ENCODE assay signal across 8 mouse cellular contexts in the genomic region with DNA sequence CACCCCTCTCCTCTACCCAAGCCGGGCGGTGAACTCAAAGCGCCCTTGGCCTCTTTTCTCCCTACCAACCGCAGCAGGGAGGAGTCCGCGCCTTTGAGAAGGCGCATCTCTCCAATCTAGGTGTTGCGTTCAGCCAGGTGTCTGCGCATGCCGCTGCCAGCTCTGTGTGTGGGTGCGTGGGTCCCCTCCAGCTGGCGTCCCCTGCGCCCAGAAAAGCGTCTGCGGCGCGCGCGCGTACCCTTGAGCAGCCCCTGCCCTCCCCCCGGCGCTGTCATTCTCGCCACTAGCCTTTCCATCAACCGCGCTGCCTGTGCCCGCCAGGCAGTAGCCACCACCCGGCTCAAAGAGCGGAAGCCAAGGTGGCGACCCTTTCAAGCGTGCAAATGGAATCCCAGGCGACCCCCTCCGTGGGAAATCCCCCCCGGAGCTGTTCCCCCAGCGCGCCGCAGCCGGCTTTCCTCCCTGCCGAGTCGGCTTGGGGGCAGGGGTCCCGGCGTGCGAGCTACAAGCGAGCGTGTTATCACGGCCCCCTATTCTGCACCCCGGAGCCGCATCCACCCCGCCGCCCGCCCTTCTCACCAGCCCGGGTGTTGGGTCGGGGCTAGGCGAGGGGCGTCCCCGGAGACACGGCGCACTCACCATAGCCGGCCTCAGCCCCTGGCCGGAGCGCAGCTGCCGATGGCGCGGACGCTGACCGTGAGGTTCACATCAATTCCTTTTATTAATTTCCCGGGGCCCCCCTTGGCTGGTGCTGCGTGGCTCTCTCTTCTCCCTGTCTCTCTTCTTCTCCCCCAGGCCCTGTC. TPM values are rescaled to one million over a fixed set of nuclear protein-coding genes. Genes with fewer than 3 reads are reported as not detected.
A peak's percentile ranks its signal among the peaks of the same experiment; 100 is the strongest.
DNase-seq lines count a peak whose midpoint lies in the region; ATAC-seq lines count a peak whose summit lies in the region.

No protein-coding gene starts in this region.

- peak overlapping the region; percentile 97 for H3K4me2 ChIP-seq in hindbrain, embryonic 13.5 days
- H3K4me2 ChIP-seq in limb, embryonic 12.5 days: peak overlapping the region; percentile 97
- peak overlapping the region; percentile 90 for H3K4me2 ChIP-seq in neural tube, embryonic 12.5 days (replicated peaks)

- H3K27me3 ChIP-seq in embryonic facial prominence, embryonic 10.5 days (replicated peaks; ENCODE audit: low read depth, poor library complexity, severe bottlenecking): peaks cover 77% of the 10 kb centered on the region
- peaks cover 59% of the 10 kb centered on the region for H3K27me3 ChIP-seq in hindbrain, embryonic 13.5 days
- peaks cover 49% of the 10 kb centered on the region for H3K27me3 ChIP-seq in limb, embryonic 12.5 days
- peaks cover 29% of the 10 kb centered on the region; the same call in 1 of the 2 replicates for H3K27me3 ChIP-seq in neural tube, embryonic 12.5 days (replicated peaks)

- peak overlapping the region; percentile 93 for H3K4me3 ChIP-seq in embryonic facial prominence, embryonic 10.5 days
- peak overlapping the region; percentile 77 for H3K4me3 ChIP-seq in hindbrain, embryonic 13.5 days
- peak overlapping the region; percentile 77 for H3K4me3 ChIP-seq in limb, embryonic 12.5 days (replicated peaks)
- peak overlapping the region; percentile 68 for H3K4me3 ChIP-seq in neural tube, embryonic 12.5 days

- DNase-seq in adrenal gland, postnatal 14 days: peak; percentile 39
- no peak for DNase-seq in adrenal gland, adult 2 months
- DNase-seq in ES-CJ7 (ENCODE audit: low read depth, low spot score): peak; percentile 22
- peak; percentile 76 for DNase-seq in embryonic facial prominence, embryonic 10.5 days (ENCODE audit: low spot score)
- peak; percentile 67 for DNase-seq in thymus, postnatal 4 days

- peak overlapping the region; percentile 94 for H3K27ac ChIP-seq in embryonic facial prominence, embryonic 10.5 days (replicated peaks)
- H3K27ac ChIP-seq in hindbrain, embryonic 13.5 days: peak overlapping the region; percentile 94
- peak overlapping the region; percentile 91 for H3K27ac ChIP-seq in limb, embryonic 12.5 days
- peak overlapping the region; percentile 70 for H3K27ac ChIP-seq in neural tube, embryonic 12.5 days

- peaks cover 65% of the 10 kb centered on the region for H3K4me1 ChIP-seq in embryonic facial prominence, embryonic 10.5 days
- H3K4me1 ChIP-seq in hindbrain, embryonic 13.5 days (replicated peaks): peaks cover 46% of the 10 kb centered on the region
- peaks cover 48% of the 10 kb centered on the region for H3K4me1 ChIP-seq in limb, embryonic 12.5 days (replicated peaks)
- H3K4me1 ChIP-seq in neural tube, embryonic 12.5 days: peaks cover 30% of the 10 kb centered on the region

- WGBS in embryonic facial prominence, embryonic 10.5 days: under 1% methylated on average over 67 of the region's 67 CpGs
- WGBS in hindbrain, embryonic 13.5 days: under 1% methylated on average over 67 of the region's 67 CpGs
- WGBS in limb, embryonic 12.5 days: under 1% methylated on average over 57 of the region's 67 CpGs
- WGBS in neural tube, embryonic 12.5 days: under 1% methylated on average over 67 of the region's 67 CpGs

- peak; percentile 46 for ATAC-seq in hindbrain, embryonic 13.5 days (ENCODE audit: low FRiP score)
- ATAC-seq in limb, embryonic 12.5 days (ENCODE audit: insufficient number of reproducible peaks, insufficient read depth, low FRiP score, low TSS enrichment, low read depth): no peak
- peak; percentile 62 for ATAC-seq in neural tube, embryonic 12.5 days (ENCODE audit: low FRiP score, low read depth)

- peak overlapping the region; percentile 93 for H3K9ac ChIP-seq in hindbrain, embryonic 13.5 days
- H3K9ac ChIP-seq in limb, embryonic 12.5 days (replicated peaks): peak overlapping the region; percentile 89
- H3K9ac ChIP-seq in neural tube, embryonic 12.5 days: peak overlapping the region; percentile 90

- no peaks in the 10 kb centered on the region for H3K36me3 ChIP-seq in embryonic facial prominence, embryonic 10.5 days (replicated peaks)
- H3K36me3 ChIP-seq in hindbrain, embryonic 13.5 days: no peaks in the 10 kb centered on the region
- H3K36me3 ChIP-seq in limb, embryonic 12.5 days: no peaks in the 10 kb centered on the region
- no peaks in the 10 kb centered on the region for H3K36me3 ChIP-seq in neural tube, embryonic 12.5 days

- H3K9me3 ChIP-seq in embryonic facial prominence, embryonic 10.5 days: no peaks in the 10 kb centered on the region
- H3K9me3 ChIP-seq in hindbrain, embryonic 13.5 days: no peaks in the 10 kb centered on the region
- H3K9me3 ChIP-seq in limb, embryonic 12.5 days: no peaks in the 10 kb centered on the region
- H3K9me3 ChIP-seq in neural tube, embryonic 12.5 days: no peaks in the 10 kb centered on the region

RNA-seq across cellular contexts. Expression of gene Ptch1, which starts 0.7 kb away (rescaled TPM):
- 38.6 and 39.5 TPM in 2 replicates for total RNA-seq in adrenal gland, postnatal 14 days (2021)
- total RNA-seq in adrenal gland, adult 2 months (2021): 10 to 100 TPM; 30.8 to 57.5 TPM
- 46.7 and 50.1 TPM in 2 replicates for polyA plus RNA-seq in adrenal gland, adult 2 months (2012; rRNA removed)
- polyA plus RNA-seq in embryonic facial prominence, embryonic 10.5 days (2016; fragmentation: Nextera tagmentation; extraction: Ambion mirVana): 33.0 and 33.5 TPM in 2 replicates
- 18.0 and 19.2 TPM in 2 replicates for polyA plus RNA-seq in hindbrain, embryonic 13.5 days (2015; fragmentation: Nextera tagmentation; extraction: Ambion mirVana)
- polyA plus RNA-seq in limb, embryonic 12.5 days (2016; fragmentation: Nextera tagmentation; extraction: Ambion mirVana): 21.6 and 23.0 TPM in 2 replicates
- 22.6 and 23.9 TPM in 2 replicates for polyA plus RNA-seq in neural tube, embryonic 12.5 days (2016; fragmentation: Nextera tagmentation; extraction: Ambion mirVana)
